Mouse (Mus musculus) liver, adult (tissue): ENCODE data around the gene Gbx2.

Experiments used
- GATA4 ChIP-seq: IDR thresholded peaks from 2 replicates; pipeline ENCODE4 v1.6.1; 2014; ENCODE audit warnings: mild to moderate bottlenecking, low read length; ENCODE audit not compliant: insufficient replicate concordance

Gbx2 gene

DNA sequence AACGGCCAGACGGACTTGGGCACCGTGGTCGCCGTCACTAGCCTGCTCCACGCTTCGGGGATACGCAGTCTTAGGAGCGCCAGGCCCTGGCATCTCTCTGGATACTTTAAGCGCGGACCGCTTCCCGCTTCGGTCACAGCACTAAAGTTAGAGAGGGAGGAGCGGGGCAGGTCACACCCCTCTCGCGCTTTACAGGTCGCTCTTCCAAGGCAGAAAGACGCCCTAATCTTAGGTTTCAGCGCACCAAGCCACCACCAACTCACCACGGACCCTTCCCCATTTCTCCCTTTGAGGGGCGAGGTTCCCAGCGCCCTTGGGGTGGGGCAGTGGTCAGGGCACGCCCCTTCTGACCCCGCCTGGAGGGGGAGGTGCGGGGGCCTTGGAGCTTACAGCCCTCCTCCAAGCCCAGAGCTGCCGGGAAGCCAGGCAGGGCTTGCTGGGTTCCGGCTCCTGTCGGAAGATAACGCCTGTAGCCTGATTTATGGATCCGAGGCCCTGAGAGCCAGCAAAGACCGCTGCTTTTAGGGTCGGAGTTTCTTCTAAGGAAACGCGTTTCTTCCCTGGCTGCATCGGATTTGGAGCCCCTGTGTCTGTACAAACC is 3.8 kb downstream of the Gbx2 start:
- no peak for TF ChIP-seq GATA4

DNA sequence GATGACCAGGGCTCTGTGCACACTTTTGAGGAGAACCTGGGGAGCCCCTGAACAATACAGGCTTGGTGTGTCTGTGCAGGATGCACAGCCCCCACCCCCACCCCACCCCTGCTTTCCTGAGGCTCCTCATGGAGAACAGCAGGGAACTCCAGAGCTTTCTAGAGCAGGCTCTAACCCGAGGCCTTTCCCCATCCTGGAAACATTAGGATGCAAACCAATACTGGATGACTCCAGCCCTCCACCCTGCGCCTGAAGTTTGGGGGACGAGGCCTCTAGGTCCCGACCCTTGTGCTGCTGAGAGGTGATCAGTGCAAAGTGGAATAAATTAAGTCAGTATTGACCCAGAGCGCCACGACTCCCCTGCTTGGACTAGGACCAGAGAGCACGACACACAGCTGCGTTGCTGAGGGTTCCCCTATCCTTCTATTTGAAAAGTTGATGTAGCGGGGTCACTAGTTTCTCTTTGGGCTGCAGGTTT is 4.4 kb downstream of the Gbx2 start:
- no peak for TF ChIP-seq GATA4

DNA sequence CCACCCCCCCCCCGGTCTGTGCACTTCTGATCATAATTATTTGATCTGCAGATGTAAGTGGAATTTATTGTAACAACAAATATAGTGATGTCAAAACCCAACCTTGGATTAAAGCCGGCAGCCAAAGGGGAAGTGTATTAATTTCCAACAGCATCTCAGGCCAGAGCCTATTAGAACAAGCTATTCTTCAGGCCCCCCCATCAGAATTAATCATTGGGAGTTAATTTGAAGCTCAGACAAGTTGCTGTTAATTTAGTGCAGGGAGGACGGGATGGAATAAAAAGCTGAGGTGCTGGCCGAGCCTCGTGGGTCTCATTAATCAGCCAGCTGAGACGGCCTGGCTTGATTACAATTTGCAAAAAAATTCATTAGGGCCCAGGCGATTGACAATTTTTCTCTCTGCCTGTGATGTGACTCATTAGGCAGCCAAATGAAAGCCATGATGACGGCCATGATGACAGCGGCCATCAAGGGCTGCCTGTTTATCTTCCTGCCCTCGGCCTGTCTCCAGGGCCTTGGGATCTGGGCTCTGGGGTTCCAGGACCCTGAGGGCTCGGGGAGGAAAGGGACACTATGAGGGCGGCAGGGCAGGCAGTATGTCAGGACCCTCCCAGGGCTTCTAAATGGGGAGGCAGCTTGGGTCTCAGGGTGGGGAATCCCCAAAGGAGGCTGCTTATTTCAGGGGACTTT is 5.3 kb downstream of the Gbx2 start:
- TF ChIP-seq GATA4: no peak

DNA sequence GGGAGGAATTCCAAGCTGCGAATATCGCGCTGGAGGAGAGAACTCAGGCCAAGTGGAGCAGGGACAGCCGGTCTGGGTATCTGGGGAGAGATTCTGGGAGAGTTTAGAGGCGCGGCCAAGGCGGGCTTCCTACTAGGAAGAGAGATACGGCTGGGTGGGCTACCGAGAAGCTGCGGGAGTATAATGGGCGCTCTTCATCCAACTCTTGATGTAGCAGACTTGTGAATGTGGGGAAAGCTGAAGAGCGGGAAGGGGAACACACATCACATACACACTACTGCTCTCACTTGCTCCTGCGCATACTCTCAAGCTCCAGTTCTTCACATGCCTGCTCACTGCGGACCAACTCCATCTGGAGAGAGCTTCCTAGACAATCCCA is 7.3 kb downstream of the Gbx2 start:
- no peak for TF ChIP-seq GATA4

DNA sequence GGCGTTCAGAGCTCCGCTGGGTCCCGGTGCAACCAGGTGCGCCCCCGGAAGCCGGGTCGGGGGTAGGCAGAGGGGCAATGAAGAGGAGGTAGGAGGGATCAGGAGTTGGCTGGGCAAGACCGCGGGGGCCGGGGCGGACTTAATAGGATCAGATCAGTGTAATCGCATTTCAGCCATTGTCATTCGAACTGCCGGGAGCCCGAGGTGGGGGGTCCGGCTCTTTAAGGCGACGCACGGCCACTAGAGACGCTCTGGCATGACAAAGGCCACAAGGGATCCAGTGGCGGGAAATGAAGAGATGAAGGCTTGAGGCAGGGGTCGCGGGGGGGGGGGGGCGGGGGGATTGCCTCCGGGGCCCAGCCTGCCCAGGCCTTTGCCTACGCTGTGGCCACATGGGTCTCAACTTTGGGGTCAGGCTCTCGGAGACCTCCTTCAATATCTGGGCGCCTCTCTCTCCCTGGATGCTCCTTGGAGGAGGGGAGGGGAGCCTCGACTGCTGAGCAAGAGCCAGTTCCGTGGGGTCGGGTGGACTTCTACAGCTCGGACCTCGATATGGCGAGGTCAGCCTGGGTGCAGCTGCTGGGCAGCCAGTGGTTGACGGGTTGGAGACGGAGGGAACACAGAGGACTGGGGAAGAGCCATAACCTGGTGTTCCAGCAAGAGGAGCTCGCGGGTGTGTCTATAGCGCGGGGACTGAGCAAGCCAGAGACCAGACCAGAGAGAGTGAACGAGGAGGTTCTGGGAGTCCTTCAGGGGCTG is 7.9 kb downstream of the Gbx2 start:
- TF ChIP-seq GATA4: no peak

DNA sequence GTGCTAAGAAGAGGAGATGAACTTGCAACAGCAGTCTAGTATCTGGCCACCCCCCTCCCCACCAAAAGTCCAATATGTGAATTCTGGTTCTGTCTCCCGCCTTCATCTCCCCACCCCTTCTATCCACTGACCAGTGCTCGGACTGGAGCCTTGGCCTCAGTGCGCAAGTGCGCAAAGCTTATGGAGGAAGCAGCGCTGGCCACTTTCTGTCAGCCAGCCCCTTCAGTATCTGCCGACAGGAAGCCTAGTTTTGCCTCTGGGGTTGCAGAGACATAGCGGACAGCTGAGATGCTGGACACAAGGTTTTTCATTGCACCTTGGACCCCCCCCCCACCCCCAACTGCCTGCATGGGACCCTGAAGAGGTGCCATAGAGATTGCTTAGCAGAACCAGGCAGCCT is 8.7 kb downstream of the Gbx2 start:
- no peak for TF ChIP-seq GATA4

DNA sequence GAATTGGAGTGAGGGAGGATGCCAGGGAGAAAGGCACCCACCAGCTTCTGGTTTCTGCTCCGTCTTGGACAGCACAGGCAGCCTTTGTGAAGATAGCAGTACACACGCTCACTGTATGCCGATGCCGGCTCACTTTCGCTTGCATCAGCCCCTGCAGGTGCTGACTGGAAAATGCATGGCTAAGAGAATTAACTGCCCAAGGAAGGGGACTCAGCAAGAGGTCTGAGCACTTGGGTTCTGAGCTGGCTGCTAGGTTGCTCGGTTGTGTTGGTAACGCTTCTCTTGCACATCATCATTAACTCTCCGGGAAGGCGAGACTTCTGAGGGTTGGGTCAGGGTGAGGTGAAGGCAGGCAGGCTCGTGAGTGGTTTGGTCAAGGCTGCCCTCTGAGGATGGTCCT is 9.2 kb downstream of the Gbx2 start:
- no peak for TF ChIP-seq GATA4

DNA sequence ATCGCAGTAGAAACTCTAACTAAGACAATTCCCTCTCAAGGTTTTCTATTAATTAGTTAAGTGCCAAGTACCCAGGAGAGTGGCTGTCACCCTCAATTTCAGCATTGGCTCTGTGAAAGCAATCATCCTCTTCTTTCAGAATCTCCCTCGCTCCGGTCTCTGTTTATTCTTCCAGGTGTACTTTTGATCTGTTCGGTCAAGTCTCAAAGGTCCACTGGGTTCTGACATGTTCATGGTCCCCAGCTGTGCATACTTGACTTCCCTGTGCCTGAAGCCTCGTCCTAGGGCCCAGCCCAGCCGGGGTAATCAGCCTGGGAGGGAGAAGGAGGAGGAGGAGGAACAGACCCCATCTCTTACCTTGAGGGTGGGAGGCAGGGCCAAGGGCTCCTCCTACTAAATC is 11.8 kb downstream of the Gbx2 start:
- no peak for TF ChIP-seq GATA4

DNA sequence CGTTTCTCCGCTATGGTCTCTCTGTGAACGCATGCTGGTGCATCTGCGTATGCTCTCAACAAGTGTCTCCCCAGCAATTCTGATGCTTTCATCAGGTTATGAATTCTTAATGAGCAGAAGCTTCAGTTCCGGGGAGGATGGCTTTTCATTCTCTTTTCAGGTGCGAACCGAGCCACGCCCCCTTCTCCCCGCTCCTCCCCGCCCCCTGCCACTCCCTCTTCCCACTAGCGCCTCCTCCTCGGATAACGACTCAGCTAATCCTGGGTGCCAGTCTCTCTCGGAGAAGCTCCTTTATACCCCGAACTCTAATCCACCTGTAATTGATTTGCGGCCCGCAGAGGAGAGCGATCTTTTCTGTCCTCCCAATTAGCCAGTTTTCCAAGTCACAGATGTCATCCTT is 12.9 kb downstream of the Gbx2 start:
- no peak for TF ChIP-seq GATA4

DNA sequence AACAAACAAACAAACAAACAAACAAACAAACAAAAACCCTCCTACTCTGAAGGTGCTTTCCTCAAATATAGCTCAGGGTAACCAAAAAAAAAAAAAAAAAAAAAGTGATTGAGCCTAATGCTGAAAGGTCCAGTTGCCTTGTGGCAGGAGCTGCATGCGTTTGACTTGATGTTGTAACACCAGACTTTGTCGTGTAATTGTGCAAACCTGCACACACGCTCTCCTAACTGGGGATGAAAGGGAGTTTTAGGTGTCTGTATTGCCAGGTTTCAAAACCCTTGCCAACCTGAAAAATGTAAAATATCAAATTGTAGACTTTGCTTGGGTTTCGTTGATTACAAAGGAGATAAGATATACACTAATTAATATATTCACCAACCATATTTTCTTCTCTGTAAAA is 17.4 kb downstream of the Gbx2 start:
- no peak for TF ChIP-seq GATA4

DNA sequence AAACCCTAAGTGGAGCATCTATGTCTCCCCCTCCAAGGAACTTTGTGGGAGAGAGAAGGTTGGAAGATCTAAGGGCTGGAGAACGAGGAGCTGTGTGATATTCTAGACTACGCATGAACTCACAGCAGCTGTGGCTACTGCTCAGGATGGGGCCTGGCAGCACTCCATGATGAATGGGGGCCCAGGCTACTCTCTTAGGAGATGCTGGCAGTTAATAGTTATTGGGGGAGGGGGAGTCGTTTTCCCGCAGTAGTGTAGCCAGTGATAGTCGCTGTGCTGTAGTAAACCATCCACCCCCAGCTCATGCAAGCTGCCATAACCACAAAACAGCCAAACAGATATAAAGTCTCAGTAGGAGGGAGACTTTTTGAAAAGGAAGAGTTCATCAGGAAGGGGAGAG is 18.6 kb downstream of the Gbx2 start:
- no peak for TF ChIP-seq GATA4

DNA sequence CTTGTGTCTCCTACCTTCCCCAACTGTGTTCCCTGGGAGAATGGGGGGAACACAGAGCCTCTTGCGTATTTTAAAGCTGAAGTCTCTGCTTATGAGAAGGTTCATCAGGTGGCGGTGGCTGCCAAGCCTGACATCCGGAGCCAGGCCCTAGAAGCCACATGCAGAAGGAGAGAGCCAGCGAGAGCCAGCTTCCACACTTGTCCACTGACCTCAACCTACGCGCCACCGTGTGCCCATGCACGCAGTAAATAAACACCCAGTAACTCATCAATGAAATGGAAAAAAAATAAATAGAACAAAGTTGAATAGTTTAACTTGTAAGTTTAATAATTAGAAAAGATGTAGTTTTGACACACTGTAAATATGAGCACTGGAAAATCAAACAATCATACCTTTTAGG is 21.2 kb downstream of the Gbx2 start:
- no peak for TF ChIP-seq GATA4

DNA sequence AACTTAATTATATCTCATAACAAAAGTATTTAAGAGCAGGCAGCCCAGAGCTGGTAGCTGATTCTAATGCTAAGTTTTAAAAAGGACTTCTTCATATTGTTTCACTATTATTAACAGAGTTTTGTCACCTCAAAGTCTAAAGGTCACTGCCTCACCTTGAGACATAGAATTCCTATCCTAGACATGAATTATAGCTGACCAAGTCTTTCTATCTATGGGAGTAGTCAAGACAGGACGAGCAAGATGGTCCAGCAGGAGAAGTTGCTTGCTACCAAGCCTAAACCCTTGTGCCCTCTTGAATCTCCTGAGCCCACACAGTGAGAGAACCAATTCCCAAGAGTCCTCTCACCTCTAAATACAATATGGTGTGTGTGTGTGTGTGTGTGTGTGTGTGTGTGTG is 28.3 kb downstream of the Gbx2 start:
- no peak for TF ChIP-seq GATA4

DNA sequence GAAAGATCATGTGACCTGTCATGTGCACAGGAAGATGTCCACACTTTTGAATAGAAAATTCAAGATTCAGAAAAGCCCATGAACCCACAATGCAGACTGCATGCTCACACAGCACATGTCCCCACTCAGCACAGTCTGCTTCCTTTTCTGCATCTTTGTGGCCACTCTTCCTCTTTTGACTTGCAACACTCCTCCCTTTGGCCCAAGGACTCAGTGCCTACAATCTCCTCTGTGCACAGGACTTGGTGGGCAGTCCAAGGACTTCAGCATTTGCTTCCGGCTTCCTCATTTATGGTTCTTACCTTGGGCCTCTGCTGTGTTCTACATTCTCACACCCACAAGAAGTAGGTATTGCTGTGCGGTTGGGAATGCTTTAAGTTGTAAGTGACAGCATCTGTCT is 28.7 kb downstream of the Gbx2 start:
- TF ChIP-seq GATA4: no peak

DNA sequence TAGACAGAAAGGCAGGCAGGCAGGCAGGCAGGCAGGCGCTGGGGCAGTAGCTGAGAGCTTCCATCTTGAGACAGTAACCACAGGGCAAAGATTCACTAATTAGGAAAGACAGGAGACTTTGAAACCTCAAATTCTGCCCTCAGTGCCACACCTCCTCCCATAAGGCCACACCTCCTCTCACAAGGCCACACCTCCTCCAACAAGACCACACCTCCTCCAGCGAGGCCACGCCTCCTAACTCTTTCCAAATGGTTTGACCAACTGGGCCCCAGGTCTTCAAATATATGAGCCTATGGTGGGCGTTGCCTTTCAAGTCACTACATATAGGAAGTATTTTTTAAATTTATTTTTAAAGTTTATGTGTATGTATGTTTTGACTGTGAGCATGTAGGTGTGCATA is 29.6 kb downstream of the Gbx2 start:
- TF ChIP-seq GATA4: no peak

DNA sequence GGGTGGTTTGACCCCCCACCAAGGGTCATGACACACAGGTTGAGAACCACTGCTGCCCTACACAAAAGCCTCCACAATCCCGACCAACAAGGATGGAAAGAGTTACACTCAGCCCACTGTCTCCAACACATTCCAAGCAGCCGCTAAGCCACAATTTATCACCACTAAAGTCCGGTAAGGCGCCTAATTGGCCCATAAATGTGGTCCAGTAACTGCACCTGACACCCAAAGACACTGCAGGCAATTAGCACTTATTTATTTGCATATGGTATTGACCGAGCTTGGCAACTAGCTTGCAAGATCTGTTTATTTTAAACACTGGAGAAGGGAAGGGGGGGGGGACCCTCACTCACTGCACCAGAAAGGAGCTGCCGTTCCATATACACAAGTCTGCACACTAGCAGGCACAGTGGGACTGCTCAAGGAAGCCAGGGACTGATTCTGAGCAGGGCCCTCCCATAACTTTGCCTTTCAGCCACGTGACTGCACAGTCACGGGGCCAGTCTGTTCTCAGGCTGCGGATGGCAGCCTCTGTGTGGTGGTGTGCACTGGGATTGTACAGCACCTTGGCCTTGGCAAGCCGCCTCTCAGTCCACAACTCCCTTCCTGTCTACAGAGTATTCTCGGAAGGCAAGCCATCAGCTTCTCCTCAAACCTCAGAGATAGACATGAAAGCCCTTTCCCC is 31.1 kb downstream of the Gbx2 start:
- TF ChIP-seq GATA4: no peak
